Mouse (Mus musculus) lung, adult 2 months (tissue): ENCODE data around the gene Fzd4.

ENCODE experiments used
- CTCF ChIP-seq: fragments of 200-500 bp; IDR thresholded peaks from 2 replicates; pipeline ENCODE4 v1.5.1; 2011; ENCODE audit warnings: mild to moderate bottlenecking, low read length, control low read depth; ENCODE audit not compliant: insufficient read depth
- POLR2A ChIP-seq: fragments of 200-500 bp; IDR thresholded peaks from 2 replicates; pipeline ENCODE4 v1.6.1; 2011; ENCODE audit warnings: low read depth, mild to moderate bottlenecking, control low read depth, low read length, borderline replicate concordance; ENCODE audit errors: extremely low read depth

GRCm38 (mm10) chr7:89416027-89416426 lies 11.9 kb downstream of the Fzd4 start:
- TF ChIP-seq POLR2A = no peak
- no peak for TF ChIP-seq CTCF
